ENCODE assay signal across 8 mouse cellular contexts in the genomic region with DNA sequence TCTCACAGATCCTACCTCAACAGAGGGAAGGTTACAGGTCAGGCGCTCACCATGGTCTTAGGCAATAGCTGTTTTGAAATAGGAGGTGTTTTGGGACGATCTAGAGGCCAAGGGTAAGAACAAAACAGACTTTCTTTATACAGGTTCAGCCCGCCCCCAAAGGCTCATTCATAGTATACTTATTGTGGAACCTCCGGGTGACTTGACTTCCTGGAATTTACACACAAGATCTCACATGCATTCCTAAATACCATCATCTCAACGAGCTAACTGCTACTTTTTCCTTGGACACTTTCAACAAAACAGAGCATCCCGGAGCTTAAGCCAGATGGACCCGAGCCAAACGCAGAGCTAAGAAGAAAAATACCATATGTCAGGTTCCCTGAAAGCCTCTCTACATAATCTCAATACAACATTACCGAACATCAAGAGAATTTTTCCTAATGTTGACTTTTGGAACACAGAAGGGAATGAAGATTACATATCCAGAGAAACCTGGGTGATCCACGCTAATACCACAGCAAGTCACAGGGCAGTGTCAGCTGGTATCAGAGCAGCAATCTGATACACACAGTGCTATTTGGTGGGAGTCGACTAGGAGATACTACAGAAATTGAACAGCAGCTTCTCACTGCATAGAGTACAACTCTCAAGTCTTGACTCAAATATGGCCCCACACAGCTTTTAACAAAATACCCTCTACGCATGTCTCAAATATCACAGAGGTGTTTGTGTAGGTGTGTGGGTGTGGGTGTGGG. TPM values are rescaled to one million over a fixed set of nuclear protein-coding genes. Genes with fewer than 3 reads are reported as not detected.
DNase-seq lines count a peak whose midpoint lies in the region; ATAC-seq lines count a peak whose summit lies in the region.

No protein-coding gene starts in this region.

- peaks cover 3 to 17% of the 10 kb centered on the region in 2 experiments for H3K4me1 ChIP-seq in heart, embryonic 14.5 days (ENCODE audit: control insufficient read depth in 2 of 2, insufficient read depth in 2 of 2, low read length in 2 of 2)

- H3K27me3 ChIP-seq in heart, embryonic 14.5 days (ENCODE audit: control insufficient read depth, insufficient read depth, low read length): no peaks in the 10 kb centered on the region

- intact Hi-C loops in left cerebral cortex, postnatal 36 days (cut with DNase I): no loop called here

- 56% methylated on average over 12 of the region's 12 CpGs for WGBS in heart, embryonic 14.5 days

- ATAC-seq in heart, embryonic 14.5 days (ENCODE audit: insufficient number of reproducible peaks, insufficient read depth, low FRiP score, low read depth): no peak; the same call in 1 of the 2 replicates

- no peak overlapping the region for H3K9ac ChIP-seq in heart, embryonic 14.5 days (ENCODE audit: low read length)

- H3K9me3 ChIP-seq in heart, embryonic 14.5 days (ENCODE audit: control insufficient read depth, low read length): no peaks in the 10 kb centered on the region

- no peak overlapping the region for H3K4me2 ChIP-seq in heart, embryonic 14.5 days (ENCODE audit: low read length)

- no peak overlapping the region for H3K4me3 ChIP-seq in heart, embryonic 14.5 days (ENCODE audit: control insufficient read depth in 1 of 2, insufficient read depth in 1 of 2, low read depth in 1 of 2, low read length in 2 of 2)

- no peak for DNase-seq in heart, adult 9 months (ENCODE audit: low spot score in 2 of 2)
- peak; percentile 82 for DNase-seq in 3T3-L1 (ENCODE audit: low read depth, low spot score)
- peak; percentile 69 to 72 for DNase-seq in cerebellum, postnatal 14 days
- DNase-seq in left cerebral cortex, postnatal 36 days (ENCODE audit: low spot score in 2 of 2): peak; percentile 12 to 25
- DNase-seq in telencephalon, adult 2 months (ENCODE audit: low read depth, low spot score): peak; percentile 46
- no peak for DNase-seq in urinary bladder, adult 2 months (ENCODE audit: low spot score)
- DNase-seq in testis, postnatal 14 days (ENCODE audit: low spot score): no peak

- H3K36me3 ChIP-seq in heart, embryonic 14.5 days (ENCODE audit: control insufficient read depth, insufficient read depth, low read length): peaks cover 8% of the 10 kb centered on the region; the same call in 1 of the 2 replicates

- H3K27ac ChIP-seq in heart, embryonic 14.5 days (replicated peaks in 1 of 2; ENCODE audit: control insufficient read depth in 1 of 2, insufficient read depth in 1 of 2, low read depth in 2 of 2, low read length in 2 of 2): peak overlapping the region; percentile 33 to 62; a peak in 2 of 4 replicates

RNA-seq across cellular contexts. Expression of gene Golim4, which starts 14.3 kb away (rescaled TPM):
- 29.4 and 37.6 TPM in 2 replicates for polyA plus RNA-seq in heart, embryonic 14.5 days (2014; fragmentation: Nextera tagmentation; extraction: Ambion mirVana)
- 10 to 100 TPM; 20.6 to 22.8 TPM for total RNA-seq in left cerebral cortex, postnatal 36 days (2021)
- 74.6 and 89.9 TPM in 2 replicates for polyA plus RNA-seq in urinary bladder, adult 2 months (2012; rRNA removed)

Comparison
In these comparisons a context has a peak if more than half of its experiments do, and no peak if none do; other contexts are left out.
1. DNase-seq: peak in 3T3-L1 (single experiment), cerebellum, postnatal 14 days (2 of 2), left cerebral cortex, postnatal 36 days (2 of 2) and telencephalon, adult 2 months (single experiment); none in heart, adult 9 months (0 of 2), urinary bladder, adult 2 months (single experiment) and testis, postnatal 14 days (single experiment).